Mouse (Mus musculus) limb, embryonic 14.5 days (tissue): ENCODE results near the gene Zfp865. TPM values are rescaled to one million over a fixed set of nuclear protein-coding genes. Genes with fewer than 3 reads are reported as not detected.

Experiments
- ATAC-seq: fragments of 200-750 bp; cut with Nextera tagmentation; 2 replicates; pipeline ENCODE4 v1.8.0; 2017; ENCODE audit warnings: low read depth, moderate number of reproducible peaks, moderate TSS enrichment; ENCODE audit not compliant: low FRiP score
- DNase-seq: peaks from one replicate; pipeline ENCODE4 v3.0.0-alpha.2; 2015; ENCODE audit warnings: low spot score
- H3K27ac ChIP-seq: fragments of 300-500 bp; sonication (generic); replicated peaks from 2 replicates; pipeline ENCODE4 v1.5.1; 2014; ENCODE audit warnings: low read depth, mild to moderate bottlenecking, low read length, moderate library complexity, mixed read lengths
- H3K27me3 ChIP-seq: fragments of 300-500 bp; sonication (generic); 2 replicates; pipeline ENCODE4 v1.6.1; 2014; ENCODE audit warnings: low read length, mixed read lengths; ENCODE audit not compliant: control insufficient read depth, insufficient read depth
- H3K36me3 ChIP-seq: fragments of 300-500 bp; sonication (generic); 2 replicates; pipeline ENCODE4 v1.6.1; 2014; ENCODE audit warnings: mild to moderate bottlenecking, low read length, moderate library complexity, mixed read lengths; ENCODE audit not compliant: control insufficient read depth, insufficient read depth
- H3K4me1 ChIP-seq: fragments of 300-500 bp; sonication (generic); 2 replicates; pipeline ENCODE4 v1.6.1; 2014; ENCODE audit warnings: antibody characterized with exemption, low read length, mixed read lengths; ENCODE audit not compliant: control insufficient read depth, insufficient read depth
- H3K4me2 ChIP-seq: fragments of 300-500 bp; sonication (generic); replicated peaks from 2 replicates; pipeline ENCODE4 v1.6.1; 2014; ENCODE audit warnings: low read depth, mild to moderate bottlenecking, low read length, moderate library complexity; ENCODE audit not compliant: severe bottlenecking
- H3K4me3 ChIP-seq: fragments of 300-500 bp; sonication (generic); replicated peaks from 2 replicates; pipeline ENCODE4 v1.5.1; 2014; ENCODE audit warnings: low read length
- H3K9ac ChIP-seq: fragments of 300-500 bp; sonication (generic); 2 replicates; pipeline ENCODE4 v1.6.1; 2014; ENCODE audit warnings: mild to moderate bottlenecking, low read depth, low read length, moderate library complexity; ENCODE audit not compliant: severe bottlenecking
- H3K9me3 ChIP-seq: fragments of 300-500 bp; sonication (generic); 2 replicates; pipeline ENCODE4 v1.6.1; 2016; ENCODE audit warnings: low read length; ENCODE audit not compliant: control insufficient read depth
- POLR2A ChIP-seq: fragments of 200-500 bp; IDR thresholded peaks from 2 replicates; pipeline ENCODE4 v1.8.0; 2012; ENCODE audit warnings: inconsistent platforms, mild to moderate bottlenecking, moderate library complexity, borderline replicate concordance; ENCODE audit not compliant: insufficient read depth, insufficient read length; ENCODE audit errors: extremely low read depth
- WGBS: fragments of 180-500 bp; shearing (Covaris S2); extraction: QIAGEN DNeasy Blood & Tissue Kit; methylation state at CpG from one replicate; pipeline ENCODE4 v1.1.7; 2014; 5-methylcytosine and 5-hydroxymethylcytosine counted together
- polyA plus RNA-seq, 2 experiments: library from polyadenylated mRNA; depleted of rRNA in 1 of 2; stranded (reverse) in 1 of 2; unstranded in 1 of 2; fragments of >200 nt; fragmentation: Nextera tagmentation in 1 of 2; extraction: Ambion mirVana in 1 of 2; gene quantifications; 2 replicates each; pipeline versions ENCODE4 v1.2.1 to v1.2.3; 2012 to 2014

The Zfp865 gene
- polyA plus RNA-seq, 2 experiments: 6.6 to 53.2 TPM

DNA sequence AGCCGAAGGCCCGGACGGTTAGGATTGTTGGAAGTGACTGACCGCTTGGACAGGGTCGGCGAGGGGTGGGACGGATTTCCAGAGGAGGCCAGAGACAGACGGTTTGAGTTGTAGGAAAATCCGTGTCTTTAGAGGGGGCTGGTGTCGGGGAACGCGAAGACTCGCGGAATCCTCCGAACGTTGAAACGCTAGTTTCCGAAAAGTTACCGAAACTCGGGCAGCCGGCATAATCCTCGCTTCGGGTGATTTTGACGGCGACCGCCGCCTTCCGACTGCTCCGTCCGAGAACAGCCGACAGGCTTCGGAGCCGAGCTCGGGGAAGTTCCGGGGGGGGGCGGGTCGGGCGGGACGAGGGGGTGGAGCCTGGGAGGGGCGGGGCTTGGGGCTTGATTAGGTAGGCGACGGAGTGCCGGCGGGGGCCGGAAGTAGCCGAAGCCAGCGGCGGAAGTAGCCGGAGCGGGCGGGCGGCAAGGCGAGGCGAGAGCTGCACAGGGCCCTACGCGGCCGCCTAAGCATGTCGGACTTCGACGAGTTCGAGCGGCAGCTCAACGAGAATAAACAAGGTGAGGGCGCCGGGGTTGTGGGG is 41.7 kb downstream of the Zfp865 start, which contains the start of gene U2af2:
U2af2 (plus strand) TSS at position 370 of the 586 bp plus-strand sequence.
- H3K4me1 ChIP-seq: peaks cover 20% of the 10 kb centered on the region
- peak; percentile 89 for DNase-seq

DNA sequence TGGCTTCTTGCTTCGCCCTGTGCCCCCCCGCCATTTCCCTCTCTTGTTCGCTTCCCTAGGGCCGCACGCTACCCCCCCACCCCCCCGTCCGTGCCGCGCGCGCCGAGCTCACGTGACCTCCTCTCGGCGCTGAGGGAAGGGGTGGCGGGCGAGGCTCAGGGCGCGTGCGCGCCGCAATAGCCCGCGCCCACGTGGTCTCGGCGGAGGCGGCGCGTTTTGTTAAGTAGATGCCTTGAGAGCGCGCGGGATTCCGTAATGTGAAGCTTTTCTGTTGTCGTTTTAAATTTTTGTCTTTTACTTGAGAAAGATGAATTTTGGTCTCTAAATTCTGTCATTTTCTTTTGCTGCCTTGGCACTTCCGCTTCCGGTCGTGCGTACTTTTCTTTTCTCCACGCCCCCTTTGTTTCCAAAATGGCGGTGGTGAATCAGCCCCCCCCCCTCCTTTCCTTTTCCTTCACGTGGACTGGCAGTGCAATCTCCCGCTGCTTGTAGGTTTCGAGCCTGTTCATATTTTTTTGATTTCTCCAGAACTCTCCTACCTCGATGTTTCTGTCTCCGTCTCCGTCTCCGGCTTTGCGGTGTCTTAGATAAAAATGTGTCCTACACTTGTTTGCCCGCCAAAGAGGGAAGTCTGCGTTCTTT is 42.3 kb downstream of the Zfp865 start:
- H3K36me3 ChIP-seq: peaks cover 22% of the 10 kb centered on the region
- ATAC-seq: peak; percentile 58
- TF ChIP-seq POLR2A: no peak
- H3K27ac ChIP-seq: peak overlapping the region; percentile 96
- H3K4me1 ChIP-seq: peaks cover 17% of the 10 kb centered on the region
- H3K27me3 ChIP-seq: no peaks in the 10 kb centered on the region
- H3K9ac ChIP-seq: peak overlapping the region; percentile 83
- WGBS: under 1% methylated on average over 46 of the region's 51 CpGs
- H3K9me3 ChIP-seq: no peaks in the 10 kb centered on the region
- peak overlapping the region; percentile 78 for H3K4me2 ChIP-seq
- DNase-seq: peak; percentile 86
- H3K4me3 ChIP-seq: peak overlapping the region; percentile 64

More for the DNA sequence above, 41.7 kb downstream of the Zfp865 start, which contains the start of gene U2af2:
- H3K9me3 ChIP-seq: no peaks in the 10 kb centered on the region
- H3K27me3 ChIP-seq: 0 out of 2 replicates have a peak, but pooled peaks cover 4% of the 10 kb centered on the region
- H3K4me2 ChIP-seq: peak within 1 kb of the TSS; percentile 82
- H3K9ac ChIP-seq: peak within 1 kb of the TSS; percentile 83
- peak within 1 kb of the TSS; percentile 64 for H3K4me3 ChIP-seq
- 0 out of 2 replicates have a peak, but pooled peaks have one; percentile 19 for TF ChIP-seq POLR2A
- WGBS: 2% methylated on average over 32 of the region's 65 CpGs
- H3K36me3 ChIP-seq: peaks cover 16% of the 10 kb centered on the region
- H3K27ac ChIP-seq: peak within 1 kb of the TSS; percentile 96
- peak; percentile 81 for ATAC-seq

- ATAC-seq (no peak), DNase-seq (no peak)
- Histone ChIP-seq H3K4me3 (no peak overlapping the region), H3K4me2 (no peak overlapping the region), H3K27ac (no peak overlapping the region), H3K36me3 (peaks cover 46% of the 10 kb centered on the region), H3K27me3 (no peaks in the 10 kb centered on the region), H3K4me1 (peaks cover 14% of the 10 kb centered on the region), H3K9me3 (no peaks in the 10 kb centered on the region), H3K9ac (no peak overlapping the region)
- TF ChIP-seq POLR2A: no peak
- 89% methylated on average over 6 of the region's 6 CpGs for WGBS
These were observed 44.7 kb downstream of the Zfp865 start for GRCm38 (mm10) chr7:5064886-5065285.

GRCm38 (mm10) chr7:5073586-5073985 is 53.4 kb downstream of the Zfp865 start:
- H3K27ac ChIP-seq: no peak overlapping the region
- no peak for ATAC-seq
- no peaks in the 10 kb centered on the region for H3K27me3 ChIP-seq
- no peaks in the 10 kb centered on the region for H3K9me3 ChIP-seq
- no peak overlapping the region for H3K4me3 ChIP-seq
- H3K36me3 ChIP-seq: peaks cover 95% of the 10 kb centered on the region
- 86% methylated on average over 1 of the region's 1 CpGs for WGBS
- no peak overlapping the region for H3K4me2 ChIP-seq
- no peak overlapping the region for H3K9ac ChIP-seq
- no peak for DNase-seq
- no peaks in the 10 kb centered on the region for H3K4me1 ChIP-seq
- no peak for TF ChIP-seq POLR2A

GRCm38 (mm10) chr7:5074984-5075383 is 54.8 kb downstream of the Zfp865 start:
- Histone ChIP-seq H3K4me3 (no peak overlapping the region), H3K36me3 (peaks cover 88% of the 10 kb centered on the region)
- TF ChIP-seq POLR2A: no peak

More at GRCm38 (mm10) chr7:5074984-5075383, 54.8 kb downstream of the Zfp865 start:
- Histone ChIP-seq H3K4me2 (no peak overlapping the region), H3K27ac (no peak overlapping the region), H3K4me1 (no peaks in the 10 kb centered on the region), H3K9me3 (no peaks in the 10 kb centered on the region), H3K9ac (no peak overlapping the region), H3K27me3 (no peaks in the 10 kb centered on the region)
- DNase-seq (no peak), ATAC-seq (no peak)
- 94% methylated on average over 5 of the region's 5 CpGs for WGBS
